Comparison of ENCODE assay signal across 8 mouse cellular contexts in genomic region chr9:98645750-98646149, GRCm38 (mm10). TPM values are rescaled to one million over a fixed set of nuclear protein-coding genes. Genes with fewer than 3 reads are reported as not detected.
A peak's percentile ranks its signal among the peaks of the same experiment; 100 is the strongest.
DNase-seq lines count a peak whose midpoint lies in the region; ATAC-seq and TF ChIP-seq lines count a peak whose summit lies in the region.

No protein-coding gene starts in this region.

- peak; percentile 85 for DNase-seq in hindbrain, embryonic 11.5 days (ENCODE audit: low spot score)
- peak; percentile 10 for DNase-seq in cerebellum, adult 9-11 months
- peak; percentile 53 to 74 for DNase-seq in frontal cortex, postnatal 10 days (ENCODE audit: low spot score in 2 of 2)
- peak; percentile 67 to 86 for DNase-seq in left cerebral cortex, postnatal 10 days (ENCODE audit: extremely low spot score in 1 of 2, low spot score in 2 of 2)
- DNase-seq in telencephalon, adult 2 months (ENCODE audit: low read depth, low spot score): peak; percentile 46

- intact Hi-C loops in left cerebral cortex, postnatal 10 days (cut with DNase I): loop anchor here (2.0 to 10.0 kb wide), 2 partner anchors 161 to 309 kb away; partner anchors contain the start of gene Foxl2

- no peaks in the 10 kb centered on the region for H3K27me3 ChIP-seq in hindbrain, embryonic 11.5 days (ENCODE audit: control insufficient read depth, insufficient read depth, low read length)
- peaks cover 25% of the 10 kb centered on the region for H3K27me3 ChIP-seq in hindbrain, embryonic 13.5 days
- no peaks in the 10 kb centered on the region for H3K27me3 ChIP-seq in intestine, postnatal 0 days (replicated peaks; ENCODE audit: control insufficient read depth, insufficient read depth, low read length)
- no peaks in the 10 kb centered on the region for H3K27me3 ChIP-seq in midbrain, embryonic 15.5 days (replicated peaks)

- H3K4me1 ChIP-seq in hindbrain, embryonic 11.5 days (replicated peaks; ENCODE audit: control insufficient read depth, insufficient read depth, low read length): no peaks in the 10 kb centered on the region
- H3K4me1 ChIP-seq in hindbrain, embryonic 13.5 days (replicated peaks): no peaks in the 10 kb centered on the region
- H3K4me1 ChIP-seq in intestine, postnatal 0 days (replicated peaks; ENCODE audit: control insufficient read depth, insufficient read depth, low read length): no peaks in the 10 kb centered on the region
- no peaks in the 10 kb centered on the region for H3K4me1 ChIP-seq in midbrain, embryonic 15.5 days

- H3K36me3 ChIP-seq in hindbrain, embryonic 11.5 days (ENCODE audit: control insufficient read depth, insufficient read depth, low read length): no peaks in the 10 kb centered on the region
- H3K36me3 ChIP-seq in hindbrain, embryonic 13.5 days: no peaks in the 10 kb centered on the region
- no peaks in the 10 kb centered on the region for H3K36me3 ChIP-seq in intestine, postnatal 0 days (ENCODE audit: control insufficient read depth, insufficient read depth)
- H3K36me3 ChIP-seq in midbrain, embryonic 15.5 days (replicated peaks): no peaks in the 10 kb centered on the region

- H3K9me3 ChIP-seq in hindbrain, embryonic 11.5 days (ENCODE audit: control insufficient read depth, low read length): no peaks in the 10 kb centered on the region
- H3K9me3 ChIP-seq in hindbrain, embryonic 13.5 days: no peaks in the 10 kb centered on the region
- H3K9me3 ChIP-seq in intestine, postnatal 0 days (ENCODE audit: control insufficient read depth): no peaks in the 10 kb centered on the region
- H3K9me3 ChIP-seq in midbrain, embryonic 15.5 days: no peaks in the 10 kb centered on the region

- no peak overlapping the region for H3K4me2 ChIP-seq in hindbrain, embryonic 11.5 days (replicated peaks; ENCODE audit: low read depth, low read length)
- H3K4me2 ChIP-seq in hindbrain, embryonic 13.5 days: no peak overlapping the region
- H3K4me2 ChIP-seq in intestine, postnatal 0 days (replicated peaks; ENCODE audit: low read depth): no peak overlapping the region
- H3K4me2 ChIP-seq in midbrain, embryonic 15.5 days: no peak overlapping the region

- H3K27ac ChIP-seq in hindbrain, embryonic 11.5 days (ENCODE audit: low read depth, low read length): no peak overlapping the region
- no peak overlapping the region for H3K27ac ChIP-seq in hindbrain, embryonic 13.5 days
- no peak overlapping the region for H3K27ac ChIP-seq in intestine, postnatal 0 days (ENCODE audit: low read depth, low read length)
- no peak overlapping the region for H3K27ac ChIP-seq in midbrain, embryonic 15.5 days

- peak; percentile 43 for ATAC-seq in hindbrain, embryonic 11.5 days (ENCODE audit: low FRiP score)
- no peak; the same call in 1 of the 2 replicates for ATAC-seq in hindbrain, embryonic 13.5 days (ENCODE audit: low FRiP score)
- no peak for ATAC-seq in intestine, postnatal 0 days
- peak; percentile 65 for ATAC-seq in midbrain, embryonic 15.5 days (replicated peaks)

- WGBS in hindbrain, embryonic 11.5 days: 30% methylated on average over 4 of the region's 4 CpGs
- WGBS in hindbrain, embryonic 13.5 days: 21% methylated on average over 4 of the region's 4 CpGs
- 21% methylated on average over 4 of the region's 4 CpGs for WGBS in intestine, postnatal 0 days
- WGBS in midbrain, embryonic 15.5 days: 30% methylated on average over 4 of the region's 4 CpGs

- no peak overlapping the region for H3K4me3 ChIP-seq in hindbrain, embryonic 11.5 days (ENCODE audit: low read depth, low read length)
- H3K4me3 ChIP-seq in hindbrain, embryonic 13.5 days: no peak overlapping the region
- H3K4me3 ChIP-seq in intestine, postnatal 0 days (ENCODE audit: low read depth, low read length): no peak overlapping the region
- H3K4me3 ChIP-seq in midbrain, embryonic 15.5 days: no peak overlapping the region

- no peak overlapping the region for H3K9ac ChIP-seq in hindbrain, embryonic 11.5 days (ENCODE audit: low read depth, low read length)
- H3K9ac ChIP-seq in hindbrain, embryonic 13.5 days: no peak overlapping the region
- H3K9ac ChIP-seq in intestine, postnatal 0 days (ENCODE audit: low read depth, low read length): no peak overlapping the region
- H3K9ac ChIP-seq in midbrain, embryonic 15.5 days: no peak overlapping the region

- TF ChIP-seq CTCF in intestine, postnatal 0 days (IDR thresholded peaks at IDR 0.05; ENCODE audit: low read depth): peak; percentile 92

RNA-seq across cellular contexts. Expression of gene Mrps22, which starts 44.3 kb away (rescaled TPM):
- 74.6 and 76.8 TPM in 2 replicates for polyA plus RNA-seq in hindbrain, embryonic 11.5 days (2014; fragmentation: Nextera tagmentation; extraction: Ambion mirVana)
- 54.5 and 57.7 TPM in 2 replicates for polyA plus RNA-seq in hindbrain, embryonic 13.5 days (2015; fragmentation: Nextera tagmentation; extraction: Ambion mirVana)
- 26.7 and 28.1 TPM in 2 replicates for polyA plus RNA-seq in intestine, postnatal 0 days (2015; fragmentation: Nextera tagmentation; extraction: Ambion mirVana)
- total RNA-seq in left cerebral cortex, postnatal 10 days (2021): 10 to 100 TPM; 29.0 to 29.5 TPM
- polyA plus RNA-seq in midbrain, embryonic 15.5 days (2015; fragmentation: Nextera tagmentation; extraction: Ambion mirVana): 49.8 and 52.0 TPM in 2 replicates

Comparison
In these comparisons a context has a peak if more than half of its experiments do, and no peak if none do; other contexts are left out.
1. ATAC-seq: peak in hindbrain, embryonic 11.5 days (single experiment) and midbrain, embryonic 15.5 days (single experiment); none in hindbrain, embryonic 13.5 days (single experiment) and intestine, postnatal 0 days (single experiment).
2. DNase-seq: peak in every context shown above with its lines; median percentile 85 in hindbrain, embryonic 11.5 days; 76 in left cerebral cortex, postnatal 10 days; 64 in frontal cortex, postnatal 10 days; 46 in telencephalon, adult 2 months; 10 in cerebellum, adult 9-11 months.